Mouse (Mus musculus): Measurements from ENCODE around the gene D5Ertd579e. TPM values are rescaled to one million over a fixed set of nuclear protein-coding genes. Genes with fewer than 3 reads are reported as not detected.

D5Ertd579e gene
- polyA plus RNA-seq, 1 experiment from 2014 or later, result 31.3 TPM

- Histone ChIP-seq H3K4me3 (peak overlapping the region; percentile 78), H3K36me3 (replicated peaks) (no peaks in the 10 kb centered on the region), H3K9me3 (no peaks in the 10 kb centered on the region), H3K27me3 (ENCODE audit: poor library complexity, severe bottlenecking) (peaks cover 6% of the 10 kb centered on the region), H3K4me1 (peaks cover 28% of the 10 kb centered on the region), H3K27ac (peak overlapping the region; percentile 93)
- no peak for DNase-seq (ENCODE audit: extremely low spot score, low spot score)
- WGBS, result 2% methylated on average over 40 of the region's 40 CpGs
Observed at GRCm38 (mm10) chr5:36581259-36581923, 114.4 kb downstream of the D5Ertd579e start.

GRCm38 (mm10) chr5:36579967-36580366 lies 115.9 kb downstream of the D5Ertd579e start:
- WGBS, result 82% methylated on average over 7 of the region's 7 CpGs
- Histone ChIP-seq H3K9me3 (no peaks in the 10 kb centered on the region), H3K27me3 (ENCODE audit: poor library complexity, severe bottlenecking) (peaks cover 6% of the 10 kb centered on the region), H3K4me1 (peaks cover 34% of the 10 kb centered on the region), H3K4me3 (no peak overlapping the region), H3K36me3 (replicated peaks) (no peaks in the 10 kb centered on the region), H3K27ac (no peak overlapping the region)
- no peak for DNase-seq (ENCODE audit: extremely low spot score, low spot score)

GRCm38 (mm10) chr5:36578982-36579381 lies 116.8 kb downstream of the D5Ertd579e start:
- DNase-seq (ENCODE audit: extremely low spot score, low spot score), result no peak
- 95% methylated on average over 2 of the region's 2 CpGs for WGBS
- H3K27ac ChIP-seq, result no peak overlapping the region
- peaks cover 6% of the 10 kb centered on the region for H3K27me3 ChIP-seq (ENCODE audit: poor library complexity, severe bottlenecking)
- H3K9me3 ChIP-seq, result no peaks in the 10 kb centered on the region
- H3K4me3 ChIP-seq, result no peak overlapping the region
- H3K36me3 ChIP-seq (replicated peaks), result no peaks in the 10 kb centered on the region
- H3K4me1 ChIP-seq, result peaks cover 44% of the 10 kb centered on the region

GRCm38 (mm10) chr5:36576457-36576856 lies 119.4 kb downstream of the D5Ertd579e start:
- H3K4me1 ChIP-seq, result peaks cover 42% of the 10 kb centered on the region
- peaks cover 3% of the 10 kb centered on the region for H3K36me3 ChIP-seq (replicated peaks)
- H3K4me3 ChIP-seq, result no peak overlapping the region
- peaks cover 6% of the 10 kb centered on the region for H3K27me3 ChIP-seq (ENCODE audit: poor library complexity, severe bottlenecking)
- no peak for DNase-seq (ENCODE audit: extremely low spot score, low spot score)
- no peaks in the 10 kb centered on the region for H3K9me3 ChIP-seq
- H3K27ac ChIP-seq, result no peak overlapping the region
- 91% methylated on average over 3 of the region's 3 CpGs for WGBS

GRCm38 (mm10) chr5:36575745-36576144 lies 120.1 kb downstream of the D5Ertd579e start:
- Histone ChIP-seq H3K27me3 (ENCODE audit: poor library complexity, severe bottlenecking) (peaks cover 6% of the 10 kb centered on the region), H3K9me3 (no peaks in the 10 kb centered on the region), H3K36me3 (replicated peaks) (peaks cover 10% of the 10 kb centered on the region), H3K27ac (no peak overlapping the region), H3K4me3 (no peak overlapping the region), H3K4me1 (peaks cover 35% of the 10 kb centered on the region)
- no peak for DNase-seq (ENCODE audit: extremely low spot score, low spot score)
- WGBS, result 78% methylated on average over 1 of the region's 1 CpGs

GRCm38 (mm10) chr5:36575227-36575626 lies 120.6 kb downstream of the D5Ertd579e start:
- Histone ChIP-seq H3K4me3 (no peak overlapping the region), H3K4me1 (peaks cover 29% of the 10 kb centered on the region), H3K27ac (no peak overlapping the region), H3K27me3 (ENCODE audit: poor library complexity, severe bottlenecking) (peaks cover 5% of the 10 kb centered on the region), H3K36me3 (replicated peaks) (peaks cover 16% of the 10 kb centered on the region), H3K9me3 (no peaks in the 10 kb centered on the region)
- 84% methylated on average over 3 of the region's 3 CpGs for WGBS
- no peak for DNase-seq (ENCODE audit: extremely low spot score, low spot score)

GRCm38 (mm10) chr5:36574147-36574870 lies 121.5 kb downstream of the D5Ertd579e start:
- no peak overlapping the region for H3K4me3 ChIP-seq
- H3K36me3 ChIP-seq (replicated peaks), result peaks cover 21% of the 10 kb centered on the region
- DNase-seq (ENCODE audit: extremely low spot score, low spot score), result no peak
- no peaks in the 10 kb centered on the region for H3K9me3 ChIP-seq
- WGBS, result 69% methylated on average over 8 of the region's 8 CpGs
- H3K27me3 ChIP-seq (ENCODE audit: poor library complexity, severe bottlenecking), result no peaks in the 10 kb centered on the region
- 0 out of 2 replicates have a peak overlapping the region, but pooled peaks have one; percentile 35 for H3K27ac ChIP-seq
- H3K4me1 ChIP-seq, result peaks cover 26% of the 10 kb centered on the region

- Histone ChIP-seq H3K27ac (no peak overlapping the region), H3K27me3 (ENCODE audit: poor library complexity, severe bottlenecking) (no peaks in the 10 kb centered on the region), H3K9me3 (no peaks in the 10 kb centered on the region), H3K36me3 (replicated peaks) (peaks cover 21% of the 10 kb centered on the region), H3K4me3 (no peak overlapping the region), H3K4me1 (peaks cover 26% of the 10 kb centered on the region)
- DNase-seq (ENCODE audit: extremely low spot score, low spot score), result no peak
- WGBS, result 54% methylated on average over 3 of the region's 3 CpGs
Observed at GRCm38 (mm10) chr5:36573354-36573753, 122.5 kb downstream of the D5Ertd579e start.

- H3K27ac ChIP-seq, result no peak overlapping the region
- no peaks in the 10 kb centered on the region for H3K9me3 ChIP-seq
- H3K4me1 ChIP-seq, result peaks cover 36% of the 10 kb centered on the region
- no peak for DNase-seq (ENCODE audit: extremely low spot score, low spot score)
- peaks cover 21% of the 10 kb centered on the region for H3K36me3 ChIP-seq (replicated peaks)
- WGBS, result 95% methylated on average over 16 of the region's 16 CpGs
- no peaks in the 10 kb centered on the region for H3K27me3 ChIP-seq (ENCODE audit: poor library complexity, severe bottlenecking)
- no peak overlapping the region for H3K4me3 ChIP-seq
Observed at GRCm38 (mm10) chr5:36571371-36571770, 124.5 kb downstream of the D5Ertd579e start.

- Histone ChIP-seq H3K27me3 (ENCODE audit: poor library complexity, severe bottlenecking) (no peaks in the 10 kb centered on the region), H3K27ac (no peak overlapping the region), H3K4me3 (no peak overlapping the region), H3K36me3 (replicated peaks) (peaks cover 21% of the 10 kb centered on the region), H3K9me3 (no peaks in the 10 kb centered on the region), H3K4me1 (peaks cover 36% of the 10 kb centered on the region)
- 91% methylated on average over 4 of the region's 4 CpGs for WGBS
- DNase-seq (ENCODE audit: extremely low spot score, low spot score), result no peak
Observed at GRCm38 (mm10) chr5:36570546-36571245, 125.1 kb downstream of the D5Ertd579e start.

GRCm38 (mm10) chr5:36570098-36570497 lies 125.7 kb downstream of the D5Ertd579e start:
- H3K27ac ChIP-seq, result no peak overlapping the region
- H3K9me3 ChIP-seq, result no peaks in the 10 kb centered on the region
- no peak for DNase-seq (ENCODE audit: extremely low spot score, low spot score)
- H3K36me3 ChIP-seq (replicated peaks), result peaks cover 21% of the 10 kb centered on the region
- H3K4me1 ChIP-seq, result peaks cover 31% of the 10 kb centered on the region
- no peak overlapping the region for H3K4me3 ChIP-seq
- no peaks in the 10 kb centered on the region for H3K27me3 ChIP-seq (ENCODE audit: poor library complexity, severe bottlenecking)
- 92% methylated on average over 7 of the region's 7 CpGs for WGBS

GRCm38 (mm10) chr5:36568118-36568517 lies 127.7 kb downstream of the D5Ertd579e start:
- H3K27me3 ChIP-seq (ENCODE audit: poor library complexity, severe bottlenecking), result no peaks in the 10 kb centered on the region
- H3K4me1 ChIP-seq, result peaks cover 14% of the 10 kb centered on the region
- H3K36me3 ChIP-seq (replicated peaks), result peaks cover 21% of the 10 kb centered on the region
- WGBS, result 90% methylated on average over 4 of the region's 4 CpGs
- no peak overlapping the region for H3K4me3 ChIP-seq
- no peaks in the 10 kb centered on the region for H3K9me3 ChIP-seq
- no peak overlapping the region for H3K27ac ChIP-seq
- no peak for DNase-seq (ENCODE audit: extremely low spot score, low spot score)

GRCm38 (mm10) chr5:36567627-36568026 lies 128.2 kb downstream of the D5Ertd579e start:
- peaks cover 21% of the 10 kb centered on the region for H3K36me3 ChIP-seq (replicated peaks)
- H3K4me3 ChIP-seq, result no peak overlapping the region
- 79% methylated on average over 2 of the region's 2 CpGs for WGBS
- no peaks in the 10 kb centered on the region for H3K9me3 ChIP-seq
- no peak for DNase-seq (ENCODE audit: extremely low spot score, low spot score)
- no peaks in the 10 kb centered on the region for H3K27me3 ChIP-seq (ENCODE audit: poor library complexity, severe bottlenecking)
- H3K27ac ChIP-seq, result no peak overlapping the region
- peaks cover 13% of the 10 kb centered on the region for H3K4me1 ChIP-seq
